Mouse (Mus musculus) hindbrain, embryonic 10.5 days (tissue): ENCODE data around the gene Selenon. TPM values are rescaled to one million over a fixed set of nuclear protein-coding genes. Genes with fewer than 3 reads are reported as not detected.
"Not testable (repeated sequence)": the region's sequence is repeated elsewhere in the genome, so short reads cannot be mapped to it uniquely, and the experiment has no call there.

ENCODE experiments used
- DNase-seq: peaks from one replicate; pipeline ENCODE4 v3.0.0-alpha.2; 2017; ENCODE audit warnings: low spot score
- H3K27ac ChIP-seq: fragments of 300-500 bp; sonication (generic); 2 replicates; pipeline ENCODE4 v1.5.1; 2016; ENCODE audit warnings: mild to moderate bottlenecking, moderate library complexity
- H3K27me3 ChIP-seq: fragments of 300-500 bp; sonication (generic); 2 replicates; pipeline ENCODE4 v1.6.1; 2016; ENCODE audit warnings: mild to moderate bottlenecking; ENCODE audit not compliant: poor library complexity, insufficient read depth, severe bottlenecking
- H3K36me3 ChIP-seq: fragments of 300-500 bp; sonication (generic); 2 replicates; pipeline ENCODE4 v1.6.1; 2016; ENCODE audit warnings: mild to moderate bottlenecking, moderate library complexity
- H3K4me1 ChIP-seq: fragments of 300-500 bp; sonication (generic); replicated peaks from 2 replicates; pipeline ENCODE4 v1.6.1; 2016; ENCODE audit warnings: mild to moderate bottlenecking
- H3K4me3 ChIP-seq: fragments of 300-500 bp; sonication (generic); 2 replicates; pipeline ENCODE4 v1.5.1; 2016; ENCODE audit warnings: mild to moderate bottlenecking, moderate library complexity
- H3K9me3 ChIP-seq: fragments of 300-500 bp; sonication (generic); 2 replicates; pipeline ENCODE4 v1.6.1; 2016; ENCODE audit warnings: mild to moderate bottlenecking, moderate library complexity
- WGBS: fragments of 180-500 bp; shearing (Covaris S2); methylation state at CpG from one replicate; pipeline ENCODE4 v1.1.7; 2016; 5-methylcytosine and 5-hydroxymethylcytosine counted together
- polyA plus RNA-seq: library from polyadenylated mRNA; unstranded; fragments of >200 nt; fragmentation: Nextera tagmentation; extraction: Ambion mirVana; gene quantifications from 2 replicates; pipeline ENCODE4 v1.2.1, GENCODE M21; 2016

Selenon gene
- polyA plus RNA-seq, 1 experiment from 2014 or later = 8.6 TPM

- no peaks in the 10 kb centered on the region for H3K36me3 ChIP-seq
- H3K27ac ChIP-seq = peak overlapping the region; percentile 50; the same call in 1 of the 2 replicates
- no peaks in the 10 kb centered on the region; the same call in 1 of the 2 replicates for H3K9me3 ChIP-seq
- 75% methylated on average over 16 of the region's 16 CpGs for WGBS
- H3K4me3 ChIP-seq = no peak overlapping the region
- peaks cover 39% of the 10 kb centered on the region for H3K4me1 ChIP-seq
- H3K27me3 ChIP-seq = peaks cover 29% of the 10 kb centered on the region
- DNase-seq = peak; percentile 24
These were observed 57.0 kb downstream of the Selenon start for GRCm38 (mm10) chr4:134494780-134495545.

- not testable (repeated sequence) for H3K9me3 ChIP-seq, H3K4me3 ChIP-seq, H3K36me3 ChIP-seq, DNase-seq, H3K27ac ChIP-seq
- 90% methylated on average over 6 of the region's 6 CpGs for WGBS
- Histone ChIP-seq H3K27me3 (peaks cover 29% of the 10 kb centered on the region), H3K4me1 (peaks cover 39% of the 10 kb centered on the region)
These were observed 57.8 kb downstream of the Selenon start for GRCm38 (mm10) chr4:134494161-134494560.

GRCm38 (mm10) chr4:134491716-134492115, 60.2 kb downstream of the Selenon start:
- no peaks in the 10 kb centered on the region for H3K36me3 ChIP-seq
- WGBS = 86% methylated on average over 6 of the region's 6 CpGs
- peaks cover 12% of the 10 kb centered on the region; the same call in 1 of the 2 replicates for H3K27me3 ChIP-seq
- H3K4me3 ChIP-seq = no peak overlapping the region
- H3K27ac ChIP-seq = 0 out of 2 replicates have a peak overlapping the region, but pooled peaks have one; percentile 40
- peaks cover 29% of the 10 kb centered on the region for H3K4me1 ChIP-seq
- DNase-seq = no peak
- no peaks in the 10 kb centered on the region for H3K9me3 ChIP-seq

GRCm38 (mm10) chr4:134489986-134490665, 61.8 kb downstream of the Selenon start:
- 90% methylated on average over 11 of the region's 11 CpGs for WGBS
- H3K27ac ChIP-seq = no peak overlapping the region
- DNase-seq = no peak

GRCm38 (mm10) chr4:134488211-134488610, 63.8 kb downstream of the Selenon start:
- Histone ChIP-seq H3K9me3 (no peaks in the 10 kb centered on the region), H3K36me3 (no peaks in the 10 kb centered on the region), H3K27ac (no peak overlapping the region), H3K27me3 (0 out of 2 replicates have a peak, but pooled peaks cover 5% of the 10 kb centered on the region), H3K4me3 (no peak overlapping the region), H3K4me1 (peaks cover 12% of the 10 kb centered on the region; the same call in 1 of the 2 replicates)
- WGBS = 90% methylated on average over 5 of the region's 5 CpGs
- no peak for DNase-seq

More at GRCm38 (mm10) chr4:134489986-134490665, 61.8 kb downstream of the Selenon start:
- peaks cover 15% of the 10 kb centered on the region for H3K4me1 ChIP-seq
- H3K9me3 ChIP-seq = no peaks in the 10 kb centered on the region
- H3K36me3 ChIP-seq = no peaks in the 10 kb centered on the region
- no peak overlapping the region for H3K4me3 ChIP-seq
- 0 out of 2 replicates have a peak, but pooled peaks cover 2% of the 10 kb centered on the region for H3K27me3 ChIP-seq

Other genes with a start within 250 kb of the Selenon start
- gene Trim63, start 237.0 kb downstream of the Selenon start, polyA plus RNA-seq = 0.51 and 0.56 TPM in 2 replicates
- gene Slc30a2, start 209.0 kb downstream of the Selenon start, polyA plus RNA-seq = 0.10 TPM in 1 of 2 replicates, not detected in the other
- 0.25 and 0.63 TPM in 2 replicates for gene Extl1, start 168.3 kb downstream of the Selenon start, polyA plus RNA-seq
- 7.9 and 9.5 TPM in 2 replicates for gene Pafah2, start 155.8 kb downstream of the Selenon start, polyA plus RNA-seq
- gene Stmn1, start 83.8 kb downstream of the Selenon start, polyA plus RNA-seq = 2,849 and 3,914 TPM in 2 replicates
- gene Paqr7, start 55.5 kb downstream of the Selenon start, polyA plus RNA-seq = 3.1 and 4.3 TPM in 2 replicates
- gene Aunip, start 41.2 kb downstream of the Selenon start, polyA plus RNA-seq = 19.3 and 25.9 TPM in 2 replicates
- gene Mtfr1l, start 16.8 kb downstream of the Selenon start, polyA plus RNA-seq = 115 and 125 TPM in 2 replicates
- 3.7 and 4.1 TPM in 2 replicates for gene Man1c1, start 152.1 kb upstream of the Selenon start, polyA plus RNA-seq
- gene Ldlrap1, start 215.9 kb upstream of the Selenon start, polyA plus RNA-seq = 9.7 and 11.4 TPM in 2 replicates